Mouse (Mus musculus): ENCODE measurements around the gene S100a5.

- TF ChIP-seq POLR2A (IDR thresholded peaks at IDR 0.05; ENCODE audit: insufficient read depth, low read depth, low read length) (no peak), CTCF (IDR thresholded peaks at IDR 0.05) (no peak)
Measured at GRCm38 (mm10) chr3:90625496-90625895, 17.2 kb downstream of the S100a5 start.
